Mouse (Mus musculus) heart, adult 2 months (tissue): ENCODE results near the gene Caskin1.

Experiments used
- EP300 ChIP-seq: fragments of 200-500 bp; IDR thresholded peaks from 2 replicates; pipeline ENCODE4 v1.6.1; 2011; ENCODE audit warnings: low read depth, low read length, control low read depth; ENCODE audit not compliant: insufficient read depth
- POLR2A ChIP-seq: fragments of 200-500 bp; IDR thresholded peaks from 2 replicates; pipeline ENCODE4 v1.6.1; 2011; ENCODE audit warnings: mild to moderate bottlenecking, low read depth, low read length, control low read depth; ENCODE audit not compliant: insufficient read depth

- TF ChIP-seq POLR2A, result no peak
- no peak for TF ChIP-seq EP300
Observed at GRCm38 (mm10) chr17:24477053-24477984, 11.1 kb upstream of the Caskin1 start.
